Mouse (Mus musculus): Measurements from ENCODE around the gene Kdm5c. TPM values are rescaled to one million over a fixed set of nuclear protein-coding genes. Genes with fewer than 3 reads are reported as not detected.
"Not testable (repeated sequence)": the region's sequence is repeated elsewhere in the genome, so short reads cannot be mapped to it uniquely, and the experiment has no call there.

The Kdm5c gene
- 10 to 100 TPM; 67.4 to 89.0 TPM for total RNA-seq (2021)

GRCm38 (mm10) chrX:152232781-152233763 lies at the start of gene Kdm5c:
Kdm5c (plus strand) TSS chrX:152233020.
- DNase-seq, result peak; percentile 96
- intact Hi-C loops (cut with DNase I), result no loop called here

- DNase-seq, result no peak
- intact Hi-C loops (cut with DNase I), result no loop called here
These were observed 45.7 kb upstream of the Kdm5c start for GRCm38 (mm10) chrX:152187151-152187550.

- no peak for DNase-seq
- intact Hi-C loops (cut with DNase I), result no loop called here
These were observed 41.6 kb upstream of the Kdm5c start for GRCm38 (mm10) chrX:152191266-152191665.

- intact Hi-C loops (cut with DNase I), result no loop called here
- peak; percentile 3 for DNase-seq
These were observed 34.8 kb upstream of the Kdm5c start for GRCm38 (mm10) chrX:152197814-152198648.

GRCm38 (mm10) chrX:152201737-152202421 lies 30.9 kb upstream of the Kdm5c start:
- no peak for DNase-seq
- intact Hi-C loops (cut with DNase I), result no loop called here

GRCm38 (mm10) chrX:152202422-152203103 lies 30.3 kb upstream of the Kdm5c start:
- DNase-seq, result no peak
- intact Hi-C loops (cut with DNase I), result no loop called here

GRCm38 (mm10) chrX:152203247-152203646 lies 29.6 kb upstream of the Kdm5c start:
- intact Hi-C loops (cut with DNase I), result no loop called here
- no peak for DNase-seq

- intact Hi-C loops (cut with DNase I), result no loop called here
- no peak for DNase-seq
These were observed 27.3 kb upstream of the Kdm5c start for GRCm38 (mm10) chrX:152205486-152205885.

- intact Hi-C loops (cut with DNase I), result no loop called here
These were observed 18.1 kb upstream of the Kdm5c start for GRCm38 (mm10) chrX:152214703-152215102.

GRCm38 (mm10) chrX:152218529-152218928 lies 14.3 kb upstream of the Kdm5c start:
- no peak for DNase-seq
- intact Hi-C loops (cut with DNase I), result no loop called here

More at GRCm38 (mm10) chrX:152214703-152215102, 18.1 kb upstream of the Kdm5c start:
- DNase-seq, result no peak

- intact Hi-C loops (cut with DNase I), result no loop called here
- no peak for DNase-seq
These were observed 11.1 kb upstream of the Kdm5c start for GRCm38 (mm10) chrX:152221721-152222120.

- intact Hi-C loops (cut with DNase I), result no loop called here
- DNase-seq, result no peak
These were observed 10.6 kb upstream of the Kdm5c start for GRCm38 (mm10) chrX:152222226-152222625.

GRCm38 (mm10) chrX:152223313-152223712 lies 9.5 kb upstream of the Kdm5c start:
- intact Hi-C loops (cut with DNase I), result no loop called here
- DNase-seq, result no peak

- intact Hi-C loops (cut with DNase I), result no loop called here
- no peak for DNase-seq
These were observed 8.5 kb upstream of the Kdm5c start for GRCm38 (mm10) chrX:152224280-152224679.

GRCm38 (mm10) chrX:152234125-152234524 lies 1.3 kb downstream of the Kdm5c start:
- intact Hi-C loops (cut with DNase I), result no loop called here

GRCm38 (mm10) chrX:152235758-152236157 lies 2.9 kb downstream of the Kdm5c start:
- intact Hi-C loops (cut with DNase I), result no loop called here
- no peak for DNase-seq

More at GRCm38 (mm10) chrX:152234125-152234524, 1.3 kb downstream of the Kdm5c start:
- no peak for DNase-seq

GRCm38 (mm10) chrX:152243140-152243539 lies 10.3 kb downstream of the Kdm5c start:
- intact Hi-C loops (cut with DNase I), result not testable (repeated sequence)

GRCm38 (mm10) chrX:152244492-152245189 lies 11.8 kb downstream of the Kdm5c start:
- DNase-seq, result no peak
- intact Hi-C loops (cut with DNase I), result no loop called here

More at GRCm38 (mm10) chrX:152243140-152243539, 10.3 kb downstream of the Kdm5c start:
- not testable (repeated sequence) for DNase-seq

- intact Hi-C loops (cut with DNase I), result no loop called here
These were observed 38.4 kb downstream of the Kdm5c start for GRCm38 (mm10) chrX:152271189-152271588.

More at GRCm38 (mm10) chrX:152271189-152271588, 38.4 kb downstream of the Kdm5c start:
- peak; percentile 1 for DNase-seq
